Mouse (Mus musculus): ENCODE results near the gene 1700034J05Rik.

- no peak for TF ChIP-seq CTCF (IDR thresholded peaks at IDR 0.05; ENCODE audit: low read depth)
- no peak for TF ChIP-seq EP300 (optimal IDR thresholded peaks at IDR 0.05)
These were observed 41.2 kb upstream of the 1700034J05Rik start for GRCm38 (mm10) chr6:146995391-146995790.
